Mouse (Mus musculus): ENCODE results near the gene Arhgef6.

The Arhgef6 gene

GRCm38 (mm10) chrX:57196319-57196718 is 142.2 kb downstream of the Arhgef6 start:
- no peak for DNase-seq (ENCODE audit: low read depth, low spot score)

- no peak for DNase-seq (ENCODE audit: low read depth, low spot score)
Measured at GRCm38 (mm10) chrX:57189335-57189734, 149.2 kb downstream of the Arhgef6 start.

- DNase-seq (ENCODE audit: low read depth, low spot score) = no peak
Measured at GRCm38 (mm10) chrX:57187301-57187700, 151.2 kb downstream of the Arhgef6 start.

DNA sequence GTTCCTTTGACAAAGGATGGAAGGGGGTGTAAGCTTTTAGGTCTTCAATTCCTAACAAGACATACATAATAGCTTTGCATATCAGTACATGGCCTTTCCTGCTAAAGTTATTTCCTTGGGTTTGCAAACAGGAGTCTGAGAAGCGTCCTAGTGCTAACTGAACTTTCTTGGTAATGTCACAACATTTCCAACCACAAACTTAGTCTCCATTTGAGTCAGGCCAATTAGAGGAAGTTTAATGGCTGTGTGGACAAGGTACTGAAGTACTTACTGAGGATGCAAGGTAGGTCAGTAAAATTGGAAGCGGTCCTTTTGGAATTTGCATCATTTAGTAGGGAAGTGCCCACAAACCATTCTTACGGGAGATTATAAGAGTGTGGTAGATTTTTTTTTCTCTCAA is 155.2 kb downstream of the Arhgef6 start:
- no peak for DNase-seq (ENCODE audit: low read depth, low spot score)

DNA sequence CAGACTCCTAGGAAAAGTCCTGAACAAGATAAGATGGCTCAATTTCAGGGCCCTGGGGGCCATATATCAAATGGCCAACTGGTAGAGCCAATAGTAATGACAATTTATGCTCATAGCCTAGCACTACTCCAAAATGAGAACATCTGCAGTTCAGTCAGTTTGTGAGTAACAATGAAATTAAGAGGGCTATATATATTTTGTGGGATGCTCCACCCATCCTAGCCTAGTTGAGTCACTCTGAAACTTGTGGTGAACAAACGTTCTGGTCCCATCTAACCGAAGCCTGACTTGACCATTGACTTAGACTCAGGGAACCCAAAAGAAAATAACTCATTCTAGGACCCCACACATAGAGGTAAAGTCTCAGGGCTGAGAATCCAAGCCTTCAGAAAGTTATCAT is 156.1 kb downstream of the Arhgef6 start:
- DNase-seq (ENCODE audit: low read depth, low spot score) = no peak
